Mouse (Mus musculus) large intestine, adult 2 months (tissue): ENCODE results near the gene Bpifb3. TPM values are rescaled to one million over a fixed set of nuclear protein-coding genes. Genes with fewer than 3 reads are reported as not detected.

ENCODE experiments used
- polyA plus RNA-seq: library from polyadenylated mRNA; depleted of rRNA; stranded (reverse); fragments of >200 nt; gene quantifications from 2 replicates; pipeline ENCODE4 v1.2.3, GENCODE M21; 2012; rRNA removed

Gene Bpifb3
- polyA plus RNA-seq, 1 experiment: not detected

Other genes starting within 250 kb of the Bpifb3 start
- not detected in 2 replicates for gene Dnmt3c, start 221.6 kb upstream of the Bpifb3 start, polyA plus RNA-seq
- gene Mapre1, start 177.0 kb upstream of the Bpifb3 start, polyA plus RNA-seq: 9.8 and 10.8 TPM in 2 replicates
- 0.07 and 0.27 TPM in 2 replicates for gene Efcab8, start 138.3 kb upstream of the Bpifb3 start, polyA plus RNA-seq
- not detected in 2 replicates for gene Sun5, start 47.1 kb upstream of the Bpifb3 start, polyA plus RNA-seq
- not detected in 2 replicates for gene Bpifb2, start 43.2 kb upstream of the Bpifb3 start, polyA plus RNA-seq
- gene Bpifb6, start 17.8 kb upstream of the Bpifb3 start, polyA plus RNA-seq: not detected in 2 replicates
- gene Bpifb4, start 20.0 kb downstream of the Bpifb3 start, polyA plus RNA-seq: not detected in 2 replicates
- gene Bpifa6, start 56.7 kb downstream of the Bpifb3 start, polyA plus RNA-seq: not detected in 2 replicates
- gene Bpifa2, start 90.0 kb downstream of the Bpifb3 start, polyA plus RNA-seq: not detected in 2 replicates
- not detected in 2 replicates for gene Bpifa3, start 212.1 kb downstream of the Bpifb3 start, polyA plus RNA-seq
- not detected in 2 replicates for gene Bpifa1, start 224.7 kb downstream of the Bpifb3 start, polyA plus RNA-seq
- not detected in 2 replicates for gene Bpifa5, start 244.4 kb downstream of the Bpifb3 start, polyA plus RNA-seq